Mouse (Mus musculus): Measurements from ENCODE around the gene Gtf2i. TPM values are rescaled to one million over a fixed set of nuclear protein-coding genes. Genes with fewer than 3 reads are reported as not detected.
"Not testable (repeated sequence)": the region's sequence is repeated elsewhere in the genome, so short reads cannot be mapped to it uniquely, and the experiment has no call there.

Gene Gtf2i
- 200 and 207 TPM in 2 replicates for polyA plus RNA-seq (2016; fragmentation: Nextera tagmentation; extraction: Ambion mirVana)

DNA sequence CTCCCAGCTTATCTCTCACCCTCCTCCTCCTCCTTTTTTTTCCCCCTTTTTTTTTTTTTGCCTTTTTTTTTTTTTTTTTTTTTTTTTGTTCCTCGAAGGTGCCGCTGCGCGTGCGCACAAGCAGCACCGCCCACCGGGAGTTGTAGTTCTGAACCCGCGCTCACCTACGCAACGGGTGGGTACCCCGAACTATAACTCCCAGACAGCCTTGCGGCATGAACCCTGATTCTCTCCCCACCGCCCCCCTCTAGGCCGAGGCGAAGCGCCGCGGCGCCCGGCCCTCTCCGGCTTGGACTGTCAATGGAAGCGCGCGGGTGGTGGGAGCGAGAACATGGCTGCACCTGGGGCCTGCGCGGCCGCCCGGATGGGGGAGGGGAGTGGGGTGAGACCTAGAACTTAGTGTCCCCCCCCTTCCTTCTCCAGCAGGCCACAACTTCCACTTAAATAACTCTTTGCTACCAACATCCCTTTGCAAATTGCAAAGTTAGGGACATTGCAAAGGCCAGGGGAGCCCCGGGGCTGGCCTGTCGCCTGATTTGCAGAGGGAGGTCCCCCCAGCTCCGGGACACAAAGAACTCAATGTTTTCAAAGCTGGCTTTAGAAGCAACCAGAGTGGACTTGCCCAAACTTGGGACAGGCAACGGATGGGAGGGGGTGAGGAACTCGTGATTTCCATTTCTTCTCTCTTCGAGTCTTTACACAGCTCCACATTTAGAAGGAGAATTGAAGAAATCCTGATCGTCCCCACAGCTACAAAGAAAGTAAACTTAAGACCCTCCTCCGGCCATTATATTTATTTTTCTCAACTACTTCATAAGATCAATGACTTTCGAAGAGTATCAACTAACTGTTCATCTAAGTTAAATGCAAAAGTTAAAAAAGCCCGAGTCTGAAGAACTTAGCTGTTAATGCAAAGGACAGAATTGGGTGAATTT lies at the start of gene Gtf2i:
Gene Gtf2i (minus strand): TSS at position 73 of the 935 bp plus-strand sequence.
- H3K27me3 ChIP-seq (replicated peaks; ENCODE audit: low read depth, poor library complexity, severe bottlenecking) = no peaks in the 10 kb centered on the region
- H3K36me3 ChIP-seq (replicated peaks) = peaks cover 22% of the 10 kb centered on the region
- peak within 1 kb of the TSS; percentile 89 for H3K4me3 ChIP-seq
- H3K27ac ChIP-seq (replicated peaks) = peak within 1 kb of the TSS; percentile 100
- no peaks in the 10 kb centered on the region for H3K9me3 ChIP-seq
- peaks cover 45% of the 10 kb centered on the region for H3K4me1 ChIP-seq
- DNase-seq (ENCODE audit: low spot score) = peak; percentile 98
- WGBS = under 1% methylated on average over 40 of the region's 40 CpGs

- peaks cover 80% of the 10 kb centered on the region for H3K36me3 ChIP-seq (replicated peaks)
- WGBS = 91% methylated on average over 4 of the region's 4 CpGs
- no peaks in the 10 kb centered on the region for H3K9me3 ChIP-seq
- H3K27me3 ChIP-seq (replicated peaks; ENCODE audit: low read depth, poor library complexity, severe bottlenecking) = no peaks in the 10 kb centered on the region
- H3K27ac ChIP-seq (replicated peaks) = no peak overlapping the region
- DNase-seq (ENCODE audit: low spot score) = no peak
- H3K4me1 ChIP-seq = no peaks in the 10 kb centered on the region
- H3K4me3 ChIP-seq = no peak overlapping the region
Observed at GRCm38 (mm10) chr5:134359101-134359500, 44.5 kb upstream of the Gtf2i start.

GRCm38 (mm10) chr5:134355372-134355771 lies 40.8 kb upstream of the Gtf2i start:
- peaks cover 46% of the 10 kb centered on the region for H3K36me3 ChIP-seq (replicated peaks)
- not testable (repeated sequence) for H3K4me3 ChIP-seq; DNase-seq (ENCODE audit: low spot score); H3K27me3 ChIP-seq (replicated peaks; ENCODE audit: low read depth, poor library complexity, severe bottlenecking); H3K4me1 ChIP-seq; H3K27ac ChIP-seq (replicated peaks); H3K9me3 ChIP-seq
- WGBS = 93% methylated on average over 4 of the region's 4 CpGs

- no peak overlapping the region for H3K4me3 ChIP-seq
- peaks cover 23% of the 10 kb centered on the region for H3K36me3 ChIP-seq (replicated peaks)
- H3K27me3 ChIP-seq (replicated peaks; ENCODE audit: low read depth, poor library complexity, severe bottlenecking) = no peaks in the 10 kb centered on the region
- WGBS = 76% methylated on average over 4 of the region's 4 CpGs
- H3K27ac ChIP-seq (replicated peaks) = no peak overlapping the region
- peaks cover 17% of the 10 kb centered on the region for H3K4me1 ChIP-seq
- DNase-seq (ENCODE audit: low spot score) = no peak
- H3K9me3 ChIP-seq = no peaks in the 10 kb centered on the region
Observed at GRCm38 (mm10) chr5:134353117-134353516, 38.6 kb upstream of the Gtf2i start.

DNA sequence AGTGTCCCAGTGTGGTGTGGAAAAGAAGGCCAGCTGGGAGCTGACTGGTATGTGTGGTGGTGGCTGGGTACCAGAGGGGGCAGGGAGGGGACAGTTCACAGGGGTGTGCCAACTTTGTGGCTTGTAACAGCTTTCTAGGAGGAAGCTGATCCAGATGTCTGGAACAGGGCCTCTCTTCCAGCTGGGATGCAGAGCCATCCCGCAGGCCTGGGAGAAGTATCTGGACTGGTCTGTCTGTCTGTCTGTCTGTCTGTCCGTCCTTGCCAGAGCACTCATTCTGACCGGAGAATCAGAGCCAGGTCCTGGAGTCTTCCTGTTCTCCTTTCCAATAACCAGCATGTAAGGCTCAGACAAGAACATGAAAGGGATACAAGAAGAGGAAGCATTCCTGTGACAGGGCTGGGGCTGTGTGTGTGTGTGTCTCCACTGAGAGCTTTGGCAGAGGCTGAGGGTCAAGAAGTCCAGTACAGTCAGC lies 38.0 kb upstream of the Gtf2i start:
- Histone ChIP-seq H3K27me3 (replicated peaks; ENCODE audit: low read depth, poor library complexity, severe bottlenecking) (no peaks in the 10 kb centered on the region), H3K27ac (replicated peaks) (no peak overlapping the region), H3K36me3 (replicated peaks) (peaks cover 18% of the 10 kb centered on the region), H3K4me3 (no peak overlapping the region), H3K4me1 (peaks cover 17% of the 10 kb centered on the region), H3K9me3 (no peaks in the 10 kb centered on the region)
- WGBS = 88% methylated on average over 3 of the region's 3 CpGs
- DNase-seq (ENCODE audit: low spot score) = no peak

DNA sequence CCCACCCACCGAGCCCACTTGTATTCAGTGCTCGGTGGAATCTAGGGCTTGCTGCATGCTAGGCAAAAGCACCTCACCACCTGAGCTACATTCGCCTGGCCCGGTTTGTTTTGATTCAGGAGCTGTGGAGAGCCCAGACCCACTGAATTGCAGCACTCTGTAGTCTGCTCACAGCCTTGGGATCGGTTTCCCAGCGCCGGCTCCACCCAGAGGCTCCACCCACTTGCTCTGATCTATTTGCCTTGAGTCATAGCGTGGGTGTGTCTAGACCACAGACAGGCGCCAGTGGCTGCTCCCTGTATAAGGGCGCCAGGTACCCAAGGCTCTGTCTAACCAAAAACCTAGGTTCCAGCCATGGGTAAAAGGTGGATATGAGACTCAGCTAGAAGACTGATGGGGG lies 36.1 kb upstream of the Gtf2i start:
- Histone ChIP-seq H3K27ac (replicated peaks) (peak overlapping the region; percentile 30; the same call in 1 of the 2 replicates), H3K27me3 (replicated peaks; ENCODE audit: low read depth, poor library complexity, severe bottlenecking) (no peaks in the 10 kb centered on the region), H3K4me3 (peak overlapping the region; percentile 37), H3K4me1 (peaks cover 17% of the 10 kb centered on the region), H3K36me3 (replicated peaks) (0 out of 2 replicates have a peak, but pooled peaks cover under 1% of the 10 kb centered on the region), H3K9me3 (no peaks in the 10 kb centered on the region)
- WGBS = 16% methylated on average over 10 of the region's 10 CpGs
- DNase-seq (ENCODE audit: low spot score) = peak; percentile 65

DNA sequence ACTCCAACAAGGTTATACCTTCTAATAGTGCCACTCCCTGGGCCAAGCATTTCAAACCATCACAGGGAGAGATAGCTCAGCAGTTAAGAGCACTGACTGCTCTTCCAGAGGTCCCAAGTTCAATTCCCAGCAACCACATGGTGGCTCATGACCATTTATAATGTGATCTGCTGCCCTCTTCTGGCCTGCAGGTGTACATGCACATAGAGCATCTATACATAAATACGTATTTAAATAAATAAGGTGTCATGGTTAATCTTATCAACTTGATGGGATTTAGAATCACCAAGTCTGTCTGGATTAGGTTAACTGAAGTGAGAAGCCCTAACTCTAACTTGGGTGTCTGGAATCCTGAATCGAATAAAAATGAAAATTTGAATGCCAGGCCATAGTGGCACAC lies 32.5 kb upstream of the Gtf2i start:
- Histone ChIP-seq H3K4me1 (peaks cover 12% of the 10 kb centered on the region), H3K36me3 (replicated peaks) (no peaks in the 10 kb centered on the region), H3K9me3 (no peaks in the 10 kb centered on the region), H3K27ac (replicated peaks) (no peak overlapping the region), H3K4me3 (no peak overlapping the region), H3K27me3 (replicated peaks; ENCODE audit: low read depth, poor library complexity, severe bottlenecking) (no peaks in the 10 kb centered on the region)
- no peak for DNase-seq (ENCODE audit: low spot score)
- WGBS = 80% methylated on average over 2 of the region's 2 CpGs

DNA sequence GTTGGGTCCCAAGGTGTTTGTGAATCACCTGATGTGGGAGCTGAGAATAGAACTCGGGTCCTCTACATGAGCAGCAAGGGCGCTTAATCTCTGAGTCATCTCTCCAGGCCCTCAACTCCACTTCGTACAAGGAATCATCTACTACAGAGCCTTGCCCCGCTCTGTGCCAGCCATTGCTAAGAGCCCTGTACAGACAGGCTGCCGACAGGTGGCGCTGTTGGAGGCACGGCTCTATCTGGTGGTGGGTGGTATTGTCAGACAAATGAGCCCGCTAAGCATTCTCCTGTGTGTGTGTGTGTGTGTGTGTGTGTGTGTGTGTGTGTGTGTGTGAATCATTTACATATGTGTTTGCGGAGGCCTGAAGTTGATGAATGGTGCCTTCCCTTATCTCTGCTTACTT lies 30.9 kb upstream of the Gtf2i start:
- H3K36me3 ChIP-seq (replicated peaks) = no peaks in the 10 kb centered on the region
- WGBS = 81% methylated on average over 9 of the region's 9 CpGs
- H3K27ac ChIP-seq (replicated peaks) = no peak overlapping the region
- H3K4me1 ChIP-seq = peaks cover 8% of the 10 kb centered on the region
- H3K4me3 ChIP-seq = no peak overlapping the region
- DNase-seq (ENCODE audit: low spot score) = no peak
- no peaks in the 10 kb centered on the region for H3K27me3 ChIP-seq (replicated peaks; ENCODE audit: low read depth, poor library complexity, severe bottlenecking)
- no peaks in the 10 kb centered on the region for H3K9me3 ChIP-seq

DNA sequence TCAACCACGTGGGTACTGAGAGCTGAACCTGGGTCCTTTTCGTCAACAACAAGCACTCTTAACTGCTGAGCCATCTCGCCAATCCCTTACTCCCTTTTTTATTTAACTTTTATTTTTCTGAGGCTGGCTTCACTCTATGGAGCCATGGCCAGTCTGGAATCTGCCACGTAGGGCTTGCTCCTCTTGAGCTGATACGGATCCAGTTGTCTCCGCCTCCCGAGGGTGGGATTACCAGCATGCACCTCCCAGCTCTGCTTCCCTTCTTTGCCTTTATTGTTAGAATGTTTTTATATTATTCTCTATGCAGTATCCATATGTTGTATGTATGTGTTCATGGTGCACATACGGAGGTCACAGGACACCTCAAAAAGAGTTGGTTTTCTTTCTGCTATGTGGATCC lies 29.5 kb upstream of the Gtf2i start:
- H3K4me1 ChIP-seq = peaks cover 8% of the 10 kb centered on the region
- no peaks in the 10 kb centered on the region for H3K36me3 ChIP-seq (replicated peaks)
- H3K4me3 ChIP-seq = no peak overlapping the region
- DNase-seq (ENCODE audit: low spot score) = no peak
- 82% methylated on average over 8 of the region's 8 CpGs for WGBS
- no peaks in the 10 kb centered on the region for H3K9me3 ChIP-seq
- H3K27ac ChIP-seq (replicated peaks) = no peak overlapping the region
- H3K27me3 ChIP-seq (replicated peaks; ENCODE audit: low read depth, poor library complexity, severe bottlenecking) = no peaks in the 10 kb centered on the region

- H3K9me3 ChIP-seq; DNase-seq (ENCODE audit: low spot score); H3K27ac ChIP-seq (replicated peaks); H3K4me1 ChIP-seq; H3K36me3 ChIP-seq (replicated peaks); H3K4me3 ChIP-seq; H3K27me3 ChIP-seq (replicated peaks; ENCODE audit: low read depth, poor library complexity, severe bottlenecking): not testable (repeated sequence)
- 89% methylated on average over 4 of the region's 4 CpGs for WGBS
Observed at GRCm38 (mm10) chr5:134343530-134343929, 29.0 kb upstream of the Gtf2i start.

GRCm38 (mm10) chr5:134342503-134343205 lies 28.1 kb upstream of the Gtf2i start:
- 84% methylated on average over 18 of the region's 18 CpGs for WGBS
- H3K27me3 ChIP-seq (replicated peaks; ENCODE audit: low read depth, poor library complexity, severe bottlenecking) = no peaks in the 10 kb centered on the region

DNA sequence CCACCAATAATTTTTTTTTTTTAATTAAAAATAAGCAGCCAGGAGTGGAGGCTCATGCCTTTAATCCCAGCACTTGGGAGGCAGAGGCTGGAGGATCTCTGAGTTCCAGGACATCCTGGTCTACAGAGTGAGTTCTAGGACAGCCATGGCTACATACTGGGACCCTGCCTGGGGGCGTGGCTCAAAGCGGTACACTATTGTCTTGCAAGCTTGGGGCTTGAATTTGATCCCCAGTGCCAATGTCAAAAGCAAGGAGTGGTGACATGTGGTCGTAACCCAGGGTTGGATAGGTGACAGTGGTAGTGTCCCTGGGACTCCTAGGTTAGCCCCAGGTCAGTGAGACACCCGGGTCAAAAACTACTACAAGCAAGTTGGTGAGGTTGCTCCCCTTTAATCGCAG lies 27.2 kb upstream of the Gtf2i start:
- 90% methylated on average over 5 of the region's 5 CpGs for WGBS
- Histone ChIP-seq H3K9me3 (no peaks in the 10 kb centered on the region), H3K4me3 (no peak overlapping the region), H3K27ac (replicated peaks) (no peak overlapping the region), H3K4me1 (peaks cover 8% of the 10 kb centered on the region), H3K27me3 (replicated peaks; ENCODE audit: low read depth, poor library complexity, severe bottlenecking) (no peaks in the 10 kb centered on the region), H3K36me3 (replicated peaks) (no peaks in the 10 kb centered on the region)
- no peak for DNase-seq (ENCODE audit: low spot score)

More at GRCm38 (mm10) chr5:134342503-134343205, 28.1 kb upstream of the Gtf2i start:
- H3K9me3 ChIP-seq = no peaks in the 10 kb centered on the region
- peaks cover 8% of the 10 kb centered on the region for H3K4me1 ChIP-seq
- DNase-seq (ENCODE audit: low spot score) = no peak
- no peak overlapping the region for H3K4me3 ChIP-seq
- H3K27ac ChIP-seq (replicated peaks) = no peak overlapping the region
- H3K36me3 ChIP-seq (replicated peaks) = no peaks in the 10 kb centered on the region
